Mouse (Mus musculus): Measurements from ENCODE around the gene Gm11563. TPM values are rescaled to one million over a fixed set of nuclear protein-coding genes. Genes with fewer than 3 reads are reported as not detected.
"Not testable (repeated sequence)": the region's sequence is repeated elsewhere in the genome, so short reads cannot be mapped to it uniquely, and the experiment has no call there.

The Gm11563 gene
- polyA plus RNA-seq, 1 experiment, result not detected

- Histone ChIP-seq H3K79me2 (ENCODE audit: control insufficient read depth, insufficient read depth) (no peaks in the 10 kb centered on the region), H3K27me3 (ENCODE audit: control insufficient read depth, insufficient read depth, insufficient read length) (no peaks in the 10 kb centered on the region), H3ac (ENCODE audit: control insufficient read depth, insufficient read length, low read depth) (no peak within 1 kb of the TSS), H3K79me3 (ENCODE audit: low read depth) (no peaks in the 10 kb centered on the region), H3K4me3 (ENCODE audit: insufficient read depth, poor library complexity, severe bottlenecking) (no peak within 1 kb of the TSS), H3K36me3 (ENCODE audit: control insufficient read depth, insufficient read depth) (no peaks in the 10 kb centered on the region)
- no peak for TF ChIP-seq CTCF (IDR thresholded peaks at IDR 0.05; ENCODE audit: control insufficient read depth, insufficient read depth, insufficient read length)
- TF ChIP-seq FOSL1 (IDR thresholded peaks at IDR 0.05; ENCODE audit: insufficient read depth, low read length, poor library complexity, severe bottlenecking), result no peak
- no peak for TF ChIP-seq USF1 (IDR thresholded peaks at IDR 0.05; ENCODE audit: low read depth)
- TF ChIP-seq MYOD1 (IDR thresholded peaks at IDR 0.05; ENCODE audit: control insufficient read depth, insufficient read length, low read depth), result no peak
- no peak for TF ChIP-seq MYOG (IDR thresholded peaks at IDR 0.05; ENCODE audit: control insufficient read depth, extremely low read depth, insufficient read length)
- TF ChIP-seq MAX (IDR thresholded peaks at IDR 0.05), result no peak
- TF ChIP-seq CEBPB (IDR thresholded peaks at IDR 0.05; ENCODE audit: low read depth), result no peak
These were observed 38.4 kb downstream of the Gm11563 start, which contains the start of gene Gm11562 for GRCm38 (mm10) chr11:99620335-99620734. Gene Gm11562, minus strand, starts transcription at chr11:99620435.

- no peak within 1 kb of the TSS for H3K4me3 ChIP-seq (ENCODE audit: insufficient read depth, poor library complexity, severe bottlenecking)
- H3K79me2 ChIP-seq (ENCODE audit: control insufficient read depth, insufficient read depth), result no peaks in the 10 kb centered on the region
- H3K79me3 ChIP-seq (ENCODE audit: low read depth), result no peaks in the 10 kb centered on the region
- no peak within 1 kb of the TSS for H3ac ChIP-seq (ENCODE audit: control insufficient read depth, insufficient read length, low read depth)
- H3K36me3 ChIP-seq (ENCODE audit: control insufficient read depth, insufficient read depth), result no peaks in the 10 kb centered on the region
- TF ChIP-seq CEBPB (IDR thresholded peaks at IDR 0.05; ENCODE audit: low read depth) (no peak), FOSL1 (IDR thresholded peaks at IDR 0.05; ENCODE audit: insufficient read depth, low read length, poor library complexity, severe bottlenecking) (no peak), MYOD1 (IDR thresholded peaks at IDR 0.05; ENCODE audit: control insufficient read depth, insufficient read length, low read depth) (no peak), CTCF (IDR thresholded peaks at IDR 0.05; ENCODE audit: control insufficient read depth, insufficient read depth, insufficient read length) (no peak), USF1 (IDR thresholded peaks at IDR 0.05; ENCODE audit: low read depth) (no peak), MAX (IDR thresholded peaks at IDR 0.05) (no peak), MYOG (IDR thresholded peaks at IDR 0.05; ENCODE audit: control insufficient read depth, extremely low read depth, insufficient read length) (no peak)
- H3K27me3 ChIP-seq (ENCODE audit: control insufficient read depth, insufficient read depth, insufficient read length), result no peaks in the 10 kb centered on the region
These were observed 43.9 kb downstream of the Gm11563 start, which contains the start of gene Krtap2-4 for GRCm38 (mm10) chr11:99614796-99615363. Gene Krtap2-4, minus strand, starts transcription at chr11:99614846.

- not testable (repeated sequence) for H3K4me3 ChIP-seq (ENCODE audit: insufficient read depth, poor library complexity, severe bottlenecking); H3K79me2 ChIP-seq (ENCODE audit: control insufficient read depth, insufficient read depth); H3K79me3 ChIP-seq (ENCODE audit: low read depth); H3ac ChIP-seq (ENCODE audit: control insufficient read depth, insufficient read length, low read depth); H3K27me3 ChIP-seq (ENCODE audit: control insufficient read depth, insufficient read depth, insufficient read length); H3K36me3 ChIP-seq (ENCODE audit: control insufficient read depth, insufficient read depth)
These were observed 48.7 kb downstream of the Gm11563 start, which contains the start of gene Gm11937 for GRCm38 (mm10) chr11:99610089-99610488. Gene Gm11937, minus strand, starts transcription at chr11:99610189.

- Histone ChIP-seq H3K79me3 (ENCODE audit: low read depth) (no peaks in the 10 kb centered on the region), H3K36me3 (ENCODE audit: control insufficient read depth, insufficient read depth) (no peaks in the 10 kb centered on the region), H3ac (ENCODE audit: control insufficient read depth, insufficient read length, low read depth) (no peak overlapping the region), H3K4me3 (ENCODE audit: insufficient read depth, poor library complexity, severe bottlenecking) (no peak overlapping the region), H3K27me3 (ENCODE audit: control insufficient read depth, insufficient read depth, insufficient read length) (no peaks in the 10 kb centered on the region), H3K79me2 (ENCODE audit: control insufficient read depth, insufficient read depth) (no peaks in the 10 kb centered on the region)
- TF ChIP-seq CTCF (IDR thresholded peaks at IDR 0.05; ENCODE audit: control insufficient read depth, insufficient read depth, insufficient read length) (no peak), MYOG (IDR thresholded peaks at IDR 0.05; ENCODE audit: control insufficient read depth, extremely low read depth, insufficient read length) (no peak), USF1 (IDR thresholded peaks at IDR 0.05; ENCODE audit: low read depth) (no peak), MAX (IDR thresholded peaks at IDR 0.05) (no peak), FOSL1 (IDR thresholded peaks at IDR 0.05; ENCODE audit: insufficient read depth, low read length, poor library complexity, severe bottlenecking) (no peak), MYOD1 (IDR thresholded peaks at IDR 0.05; ENCODE audit: control insufficient read depth, insufficient read length, low read depth) (no peak), CEBPB (IDR thresholded peaks at IDR 0.05; ENCODE audit: low read depth) (no peak)
These were observed 49.6 kb downstream of the Gm11563 start for GRCm38 (mm10) chr11:99609126-99609525.

Other genes starting within 250 kb of the Gm11563 start
- not detected for gene Krt12, start 236.7 kb downstream of the Gm11563 start, polyA plus RNA-seq (2012; fragmentation: generic; extraction: Trizol)
- not detected for gene Krt20, start 220.8 kb downstream of the Gm11563 start, polyA plus RNA-seq (2012; fragmentation: generic; extraction: Trizol)
- not detected for gene Krt23, start 165.8 kb downstream of the Gm11563 start, polyA plus RNA-seq (2012; fragmentation: generic; extraction: Trizol)
- gene Krt39, start 137.6 kb downstream of the Gm11563 start, polyA plus RNA-seq (2012; fragmentation: generic; extraction: Trizol), result not detected
- not detected for gene Krt40, start 115.8 kb downstream of the Gm11563 start, polyA plus RNA-seq (2012; fragmentation: generic; extraction: Trizol)
- gene Krtap3-3, start 108.1 kb downstream of the Gm11563 start, polyA plus RNA-seq (2012; fragmentation: generic; extraction: Trizol), result not detected
- not detected for gene Krtap3-2, start 102.1 kb downstream of the Gm11563 start, polyA plus RNA-seq (2012; fragmentation: generic; extraction: Trizol)
- gene Gm11939, start 99.5 kb downstream of the Gm11563 start, polyA plus RNA-seq (2012; fragmentation: generic; extraction: Trizol), result not detected
- gene Krtap3-1, start 92.3 kb downstream of the Gm11563 start, polyA plus RNA-seq (2012; fragmentation: generic; extraction: Trizol), result not detected
- 0.04 TPM for gene Krtap1-5, start 77.9 kb downstream of the Gm11563 start, polyA plus RNA-seq (2012; fragmentation: generic; extraction: Trizol)
- gene Krtap1-4, start 75.3 kb downstream of the Gm11563 start, polyA plus RNA-seq (2012; fragmentation: generic; extraction: Trizol), result not detected
- not detected for gene Krtap1-3, start 67.6 kb downstream of the Gm11563 start, polyA plus RNA-seq (2012; fragmentation: generic; extraction: Trizol)
- gene Krtap9-3, start 60.9 kb downstream of the Gm11563 start, polyA plus RNA-seq (2012; fragmentation: generic; extraction: Trizol), result not detected
- gene Gm11938, start 55.7 kb downstream of the Gm11563 start, polyA plus RNA-seq (2012; fragmentation: generic; extraction: Trizol), result not detected
- not detected for gene Gm11937, start 48.8 kb downstream of the Gm11563 start, polyA plus RNA-seq (2012; fragmentation: generic; extraction: Trizol)
- gene Krtap2-4, start 44.1 kb downstream of the Gm11563 start, polyA plus RNA-seq (2012; fragmentation: generic; extraction: Trizol), result not detected
- gene Gm11562, start 38.5 kb downstream of the Gm11563 start, polyA plus RNA-seq (2012; fragmentation: generic; extraction: Trizol), result not detected
- gene Krtap4-1, start 30.7 kb downstream of the Gm11563 start, polyA plus RNA-seq (2012; fragmentation: generic; extraction: Trizol), result not detected
- gene Krtap4-2, start 23.9 kb downstream of the Gm11563 start, polyA plus RNA-seq (2012; fragmentation: generic; extraction: Trizol), result not detected
- gene Krtap4-7, start 14.9 kb downstream of the Gm11563 start, polyA plus RNA-seq (2012; fragmentation: generic; extraction: Trizol), result not detected
- not detected for gene Gm11555, start 8.7 kb downstream of the Gm11563 start, polyA plus RNA-seq (2012; fragmentation: generic; extraction: Trizol)
- gene Krtap4-6, start 7.0 kb upstream of the Gm11563 start, polyA plus RNA-seq (2012; fragmentation: generic; extraction: Trizol), result not detected
- not detected for gene Gm14190, start 31.8 kb upstream of the Gm11563 start, polyA plus RNA-seq (2012; fragmentation: generic; extraction: Trizol)
- not detected for gene Gm14180, start 75.3 kb upstream of the Gm11563 start, polyA plus RNA-seq (2012; fragmentation: generic; extraction: Trizol)
- not detected for gene Gm11595, start 114.0 kb upstream of the Gm11563 start, polyA plus RNA-seq (2012; fragmentation: generic; extraction: Trizol)
- not detected for gene Krtap4-8, start 121.7 kb upstream of the Gm11563 start, polyA plus RNA-seq (2012; fragmentation: generic; extraction: Trizol)
- not detected for gene Krtap4-9, start 126.2 kb upstream of the Gm11563 start, polyA plus RNA-seq (2012; fragmentation: generic; extraction: Trizol)
- gene Gm11596, start 134.5 kb upstream of the Gm11563 start, polyA plus RNA-seq (2012; fragmentation: generic; extraction: Trizol), result not detected
- gene Gm11569, start 140.0 kb upstream of the Gm11563 start, polyA plus RNA-seq (2012; fragmentation: generic; extraction: Trizol), result not detected
- not detected for gene Gm11554, start 145.5 kb upstream of the Gm11563 start, polyA plus RNA-seq (2012; fragmentation: generic; extraction: Trizol)
- gene Krtap4-13, start 150.9 kb upstream of the Gm11563 start, polyA plus RNA-seq (2012; fragmentation: generic; extraction: Trizol), result not detected
- not detected for gene Gm11564, start 156.7 kb upstream of the Gm11563 start, polyA plus RNA-seq (2012; fragmentation: generic; extraction: Trizol)
- gene 2300003K06Rik, start 179.1 kb upstream of the Gm11563 start, polyA plus RNA-seq (2012; fragmentation: generic; extraction: Trizol), result not detected
- gene Krtap4-16, start 192.6 kb upstream of the Gm11563 start, polyA plus RNA-seq (2012; fragmentation: generic; extraction: Trizol), result not detected
- gene Gm11568, start 199.0 kb upstream of the Gm11563 start, polyA plus RNA-seq (2012; fragmentation: generic; extraction: Trizol), result not detected
- gene Gm11559, start 205.5 kb upstream of the Gm11563 start, polyA plus RNA-seq (2012; fragmentation: generic; extraction: Trizol), result not detected
- gene Krtap9-1, start 214.4 kb upstream of the Gm11563 start, polyA plus RNA-seq (2012; fragmentation: generic; extraction: Trizol), result not detected
- gene Gm11567, start 220.2 kb upstream of the Gm11563 start, polyA plus RNA-seq (2012; fragmentation: generic; extraction: Trizol), result not detected
- not detected for gene Krtap31-1, start 249.0 kb upstream of the Gm11563 start, polyA plus RNA-seq (2012; fragmentation: generic; extraction: Trizol)